Mouse (Mus musculus): ENCODE data around the gene Vps26a. TPM values are rescaled to one million over a fixed set of nuclear protein-coding genes. Genes with fewer than 3 reads are reported as not detected.

The Vps26a gene
- total and polyA plus RNA-seq, 3 experiments = 10.3 to 165 (median 63.4) TPM

DNA sequence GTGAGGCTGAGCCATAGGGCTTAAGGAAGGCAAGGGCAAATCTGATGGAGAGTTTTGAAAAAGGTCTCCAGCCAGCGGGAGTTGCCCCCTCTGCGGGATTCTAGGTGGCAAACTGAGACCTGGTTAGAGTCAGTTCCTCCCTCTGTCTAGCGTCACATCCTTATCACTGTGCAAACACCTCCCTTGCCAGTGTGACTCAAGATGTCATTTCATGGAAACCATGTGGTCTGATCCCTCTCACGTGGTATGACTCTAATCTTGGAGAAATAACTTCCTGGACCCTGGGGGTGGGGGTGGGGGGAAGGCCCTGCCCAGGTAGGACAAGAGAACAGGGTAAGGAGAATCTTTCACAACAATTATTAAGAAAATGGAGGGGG is 73.0 kb downstream of the Vps26a start:
- DNase-seq (ENCODE audit: low spot score) (no peak), ATAC-seq (ENCODE audit: extremely low read depth, insufficient number of reproducible peaks, low FRiP score, poor library complexity, severe bottlenecking) (peak; percentile 31; the same call in 1 of the 2 replicates)
- H3K4me3 ChIP-seq (ENCODE audit: low read depth, low read length) = no peak overlapping the region; the same call in 1 of the 2 replicates
- H3K36me3 ChIP-seq (replicated peaks) = no peaks in the 10 kb centered on the region
- H3K4me1 ChIP-seq (ENCODE audit: insufficient read depth, low read depth, low read length) = peaks cover 46% of the 10 kb centered on the region
- TF ChIP-seq GATA2 (IDR thresholded peaks at IDR 0.05; ENCODE audit: borderline replicate concordance, low read depth, low read length) (no peak), CTCF (IDR thresholded peaks at IDR 0.05; ENCODE audit: low read depth, low read length) (no peak), TAL1 (conservative IDR thresholded peaks at IDR 0.05; ENCODE audit: low read depth, low read length) (no peak), POLR2AphosphoS5 (IDR thresholded peaks at IDR 0.05; ENCODE audit: insufficient replicate concordance, low read depth, low read length) (no peak), GATA1 (IDR thresholded peaks at IDR 0.05; ENCODE audit: borderline replicate concordance, low read length) (no peak)
- H3K27me3 ChIP-seq (ENCODE audit: insufficient read depth, low read length) = peaks cover 15% of the 10 kb centered on the region; the same call in 1 of the 2 replicates
- H3K9me3 ChIP-seq (replicated peaks) = no peaks in the 10 kb centered on the region

DNA sequence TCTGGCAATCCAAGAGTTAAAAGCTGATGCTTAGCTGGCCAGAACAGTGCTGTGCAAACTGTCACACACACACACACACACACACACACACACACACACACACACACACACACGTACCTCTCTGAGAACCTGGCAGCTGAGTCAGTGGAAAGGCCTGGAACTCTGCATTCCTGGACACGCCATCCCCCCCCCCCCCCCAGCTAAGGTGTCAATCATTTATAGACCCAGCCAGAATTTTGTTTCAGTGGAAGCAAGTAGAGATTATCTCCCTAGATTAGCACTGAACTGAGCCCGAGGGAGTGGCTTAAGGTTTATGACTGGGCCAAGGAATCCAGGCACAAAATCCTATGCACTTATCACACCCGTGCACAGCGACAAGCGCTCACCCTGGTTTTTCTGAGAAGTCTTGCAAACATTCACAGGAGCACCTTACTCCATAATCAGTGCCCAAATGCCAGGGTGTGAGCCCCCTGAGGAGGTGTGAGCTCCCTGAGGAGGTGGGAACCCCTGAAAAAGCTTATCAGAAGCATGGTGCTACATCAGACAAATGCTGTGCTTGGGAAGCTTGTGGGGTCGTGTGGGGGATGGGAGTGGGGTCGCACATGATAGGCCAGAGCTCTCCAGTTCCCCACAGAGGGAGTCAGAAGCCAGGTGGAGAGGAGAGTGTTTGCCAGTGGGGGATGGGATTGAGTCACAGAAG is 73.5 kb downstream of the Vps26a start:
- peak; percentile 70 for ATAC-seq (ENCODE audit: extremely low read depth, insufficient number of reproducible peaks, low FRiP score, poor library complexity, severe bottlenecking)
- no peak for DNase-seq (ENCODE audit: low spot score)

DNA sequence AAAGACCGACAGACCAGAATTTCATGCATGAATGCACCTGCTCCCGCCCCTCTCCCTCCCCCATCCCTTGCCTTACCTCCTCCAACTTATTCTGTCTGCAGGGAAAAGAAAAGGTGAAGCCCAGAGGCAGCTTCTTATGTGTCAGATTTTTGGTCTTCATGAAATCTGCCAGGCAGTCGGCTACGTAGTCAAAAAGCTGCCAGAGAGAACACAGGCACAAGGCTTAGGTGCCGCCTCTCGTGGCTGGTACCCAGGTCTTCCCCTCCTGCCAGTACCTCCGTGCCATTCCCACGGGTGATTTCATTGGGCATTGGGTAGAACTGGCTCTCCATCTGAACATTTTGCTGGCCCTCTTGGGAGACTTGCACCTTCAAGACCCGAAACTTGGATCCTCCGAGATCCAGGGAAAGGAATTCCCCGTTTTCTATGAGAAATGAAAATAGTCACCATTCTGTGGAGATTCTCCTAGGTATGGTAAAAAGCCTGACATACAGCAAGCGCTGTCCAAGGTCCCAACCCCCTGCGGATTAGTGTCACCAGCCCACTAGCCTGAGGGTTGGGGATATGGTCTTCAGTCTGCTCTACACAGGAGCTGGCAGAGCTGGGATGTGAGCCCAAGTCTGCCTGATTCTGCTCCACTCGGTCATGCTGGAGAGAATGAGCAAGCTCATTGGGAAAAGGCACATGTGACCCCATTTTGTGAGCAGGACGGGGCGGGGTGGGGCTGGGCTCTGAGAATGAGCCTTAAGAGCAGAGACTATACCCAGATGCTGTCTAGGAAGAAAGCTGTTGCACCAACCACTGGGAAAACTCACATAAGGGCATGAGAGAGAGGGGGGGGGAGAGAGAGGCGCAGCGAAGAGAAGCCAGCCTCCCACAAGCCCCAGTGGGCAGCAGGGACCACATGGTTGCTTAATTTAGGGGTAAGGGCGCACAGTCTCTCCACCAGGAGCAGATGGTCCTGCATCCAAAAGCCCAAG is 74.9 kb downstream of the Vps26a start:
- Histone ChIP-seq H3K27me3 (ENCODE audit: insufficient read depth, low read length) (peaks cover 23% of the 10 kb centered on the region), H3K4me1 (ENCODE audit: insufficient read depth, low read depth, low read length) (peaks cover 40% of the 10 kb centered on the region), H3K4me3 (ENCODE audit: low read depth, low read length) (no peak overlapping the region), H3K9me3 (replicated peaks) (no peaks in the 10 kb centered on the region), H3K36me3 (replicated peaks) (no peaks in the 10 kb centered on the region)
- ATAC-seq (ENCODE audit: extremely low read depth, insufficient number of reproducible peaks, low FRiP score, poor library complexity, severe bottlenecking) = no peak
- no peak for TF ChIP-seq CTCF (IDR thresholded peaks at IDR 0.05; ENCODE audit: low read depth, low read length)
- TF ChIP-seq GATA1 (IDR thresholded peaks at IDR 0.05; ENCODE audit: borderline replicate concordance, low read length) = no peak
- TF ChIP-seq POLR2AphosphoS5 (IDR thresholded peaks at IDR 0.05; ENCODE audit: insufficient replicate concordance, low read depth, low read length) = no peak
- TF ChIP-seq TAL1 (conservative IDR thresholded peaks at IDR 0.05; ENCODE audit: low read depth, low read length) = no peak
- no peak for TF ChIP-seq GATA2 (IDR thresholded peaks at IDR 0.05; ENCODE audit: borderline replicate concordance, low read depth, low read length)
- no peak for DNase-seq (ENCODE audit: low spot score)

More for the DNA sequence above, 73.5 kb downstream of the Vps26a start:
- Histone ChIP-seq H3K27me3 (ENCODE audit: insufficient read depth, low read length) (peaks cover 17% of the 10 kb centered on the region; the same call in 1 of the 2 replicates), H3K9me3 (replicated peaks) (no peaks in the 10 kb centered on the region), H3K4me1 (ENCODE audit: insufficient read depth, low read depth, low read length) (peaks cover 46% of the 10 kb centered on the region), H3K36me3 (replicated peaks) (no peaks in the 10 kb centered on the region), H3K4me3 (ENCODE audit: low read depth, low read length) (no peak overlapping the region; the same call in 1 of the 2 replicates)
- TF ChIP-seq GATA2 (IDR thresholded peaks at IDR 0.05; ENCODE audit: borderline replicate concordance, low read depth, low read length) = no peak
- no peak for TF ChIP-seq CTCF (IDR thresholded peaks at IDR 0.05; ENCODE audit: low read depth, low read length)
- no peak; the same call in 1 of the 2 replicates for TF ChIP-seq TAL1 (conservative IDR thresholded peaks at IDR 0.05; ENCODE audit: low read depth, low read length)
- no peak for TF ChIP-seq GATA1 (IDR thresholded peaks at IDR 0.05; ENCODE audit: borderline replicate concordance, low read length)
- TF ChIP-seq POLR2AphosphoS5 (IDR thresholded peaks at IDR 0.05; ENCODE audit: insufficient replicate concordance, low read depth, low read length) = no peak

DNA sequence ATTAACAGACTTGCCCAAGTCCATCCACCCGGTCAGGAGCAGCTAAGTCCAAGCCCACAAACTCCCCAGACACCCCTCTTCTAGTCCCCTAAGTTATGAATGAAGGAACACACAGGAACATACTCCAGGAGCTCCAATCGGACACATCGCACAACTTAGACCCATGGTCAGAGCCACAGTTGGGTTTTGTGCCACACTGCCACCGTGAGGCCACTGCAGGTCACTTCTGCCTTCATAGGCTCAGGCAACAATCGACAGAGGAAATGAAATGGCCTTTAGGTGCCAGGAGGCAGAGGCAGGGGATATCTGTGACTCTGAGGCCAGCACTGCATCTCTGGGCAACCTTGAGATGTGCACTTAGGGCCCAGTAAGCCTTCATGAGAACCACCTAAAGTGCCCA is 75.7 kb downstream of the Vps26a start:
- DNase-seq (ENCODE audit: low spot score) (peak; percentile 28), ATAC-seq (ENCODE audit: extremely low read depth, insufficient number of reproducible peaks, low FRiP score, poor library complexity, severe bottlenecking) (no peak)
- no peak overlapping the region for H3K4me3 ChIP-seq (ENCODE audit: low read depth, low read length)
- H3K27me3 ChIP-seq (ENCODE audit: insufficient read depth, low read length) = peaks cover 25% of the 10 kb centered on the region
- no peaks in the 10 kb centered on the region for H3K36me3 ChIP-seq (replicated peaks)
- no peaks in the 10 kb centered on the region for H3K9me3 ChIP-seq (replicated peaks)
- H3K4me1 ChIP-seq (ENCODE audit: insufficient read depth, low read depth, low read length) = peaks cover 39% of the 10 kb centered on the region
- TF ChIP-seq GATA1 (IDR thresholded peaks at IDR 0.05; ENCODE audit: borderline replicate concordance, low read length) (no peak), CTCF (IDR thresholded peaks at IDR 0.05; ENCODE audit: low read depth, low read length) (peak; percentile 56)

Other genes with a start within 250 kb of the Vps26a start
- 0.45 TPM in 1 of 2 replicates, not detected in the other for gene Tacr2, start 234.4 kb downstream of the Vps26a start, total RNA-seq (2014; fragmentation: Nextera tagmentation)
- gene Tacr2, start 234.4 kb downstream of the Vps26a start, total RNA-seq (2017) = 0.06 TPM in 1 of 2 replicates, not detected in the other
- gene Tacr2, start 234.4 kb downstream of the Vps26a start, polyA plus RNA-seq (2012) = 0.03 TPM in 1 of 2 replicates, not detected in the other
- 116 and 119 TPM in 2 replicates for gene Hk1, start 106.9 kb downstream of the Vps26a start, total RNA-seq (2014; fragmentation: Nextera tagmentation)
- 205 and 245 TPM in 2 replicates for gene Hk1, start 106.9 kb downstream of the Vps26a start, total RNA-seq (2017)
- gene Hk1, start 106.9 kb downstream of the Vps26a start, polyA plus RNA-seq (2012) = 444 and 447 TPM in 2 replicates
- not detected in 2 replicates for gene Hkdc1, start 64.3 kb downstream of the Vps26a start, total RNA-seq (2014; fragmentation: Nextera tagmentation)
- 0.05 and 0.06 TPM in 2 replicates for gene Hkdc1, start 64.3 kb downstream of the Vps26a start, total RNA-seq (2017)
- 0.02 TPM in 1 of 2 replicates, not detected in the other for gene Hkdc1, start 64.3 kb downstream of the Vps26a start, polyA plus RNA-seq (2012)
- 0.39 TPM in 1 of 2 replicates, not detected in the other for gene 4930507D05Rik, start 37.3 kb downstream of the Vps26a start, total RNA-seq (2014; fragmentation: Nextera tagmentation)
- gene 4930507D05Rik, start 37.3 kb downstream of the Vps26a start, total RNA-seq (2017) = 0.27 and 0.29 TPM in 2 replicates
- 0.07 and 0.19 TPM in 2 replicates for gene 4930507D05Rik, start 37.3 kb downstream of the Vps26a start, polyA plus RNA-seq (2012)
- 24.1 and 34.2 TPM in 2 replicates for gene Supv3l1, start 37.1 kb downstream of the Vps26a start, total RNA-seq (2014; fragmentation: Nextera tagmentation)
- gene Supv3l1, start 37.1 kb downstream of the Vps26a start, total RNA-seq (2017) = 26.4 and 27.0 TPM in 2 replicates
- gene Supv3l1, start 37.1 kb downstream of the Vps26a start, polyA plus RNA-seq (2012) = 14.2 and 23.0 TPM in 2 replicates
- gene Srgn, start 40.6 kb upstream of the Vps26a start, total RNA-seq (2014; fragmentation: Nextera tagmentation) = 700 and 806 TPM in 2 replicates
- 437 and 463 TPM in 2 replicates for gene Srgn, start 40.6 kb upstream of the Vps26a start, total RNA-seq (2017)
- 18.3 and 92.7 TPM in 2 replicates for gene Srgn, start 40.6 kb upstream of the Vps26a start, polyA plus RNA-seq (2012)
- 51.4 and 51.5 TPM in 2 replicates for gene Kif1bp, start 91.7 kb upstream of the Vps26a start, total RNA-seq (2014; fragmentation: Nextera tagmentation)
- gene Kif1bp, start 91.7 kb upstream of the Vps26a start, total RNA-seq (2017) = 60.1 and 60.9 TPM in 2 replicates
- 10.9 and 14.9 TPM in 2 replicates for gene Kif1bp, start 91.7 kb upstream of the Vps26a start, polyA plus RNA-seq (2012)
- 77.7 and 85.9 TPM in 2 replicates for gene Ddx21, start 115.5 kb upstream of the Vps26a start, total RNA-seq (2014; fragmentation: Nextera tagmentation)
- 66.7 and 81.1 TPM in 2 replicates for gene Ddx21, start 115.5 kb upstream of the Vps26a start, total RNA-seq (2017)
- gene Ddx21, start 115.5 kb upstream of the Vps26a start, polyA plus RNA-seq (2012) = 68.0 and 74.3 TPM in 2 replicates
- gene Ddx50, start 164.4 kb upstream of the Vps26a start, total RNA-seq (2014; fragmentation: Nextera tagmentation) = 67.5 and 76.6 TPM in 2 replicates
- gene Ddx50, start 164.4 kb upstream of the Vps26a start, total RNA-seq (2017) = 54.3 and 58.0 TPM in 2 replicates
- gene Ddx50, start 164.4 kb upstream of the Vps26a start, polyA plus RNA-seq (2012) = 34.5 and 35.4 TPM in 2 replicates
- gene Stox1, start 239.3 kb upstream of the Vps26a start, total RNA-seq (2014; fragmentation: Nextera tagmentation) = 0.78 TPM in 1 of 2 replicates, not detected in the other
- gene Stox1, start 239.3 kb upstream of the Vps26a start, total RNA-seq (2017) = 0.16 TPM in 1 of 2 replicates, not detected in the other
- not detected in 2 replicates for gene Stox1, start 239.3 kb upstream of the Vps26a start, polyA plus RNA-seq (2012)